Mouse (Mus musculus) midbrain, embryonic 10.5 days (tissue): ENCODE measurements around the gene Syvn1. TPM values are rescaled to one million over a fixed set of nuclear protein-coding genes. Genes with fewer than 3 reads are reported as not detected.
"Not testable (repeated sequence)": the region's sequence is repeated elsewhere in the genome, so short reads cannot be mapped to it uniquely, and the experiment has no call there.

Experiments
- DNase-seq: peaks from one replicate; pipeline ENCODE4 v3.0.0-alpha.2; 2017; ENCODE audit warnings: low spot score
- H3K27ac ChIP-seq: fragments of 300-500 bp; sonication (generic); replicated peaks from 2 replicates; pipeline ENCODE4 v1.5.1; 2016; ENCODE audit warnings: mild to moderate bottlenecking
- H3K27me3 ChIP-seq: fragments of 300-500 bp; sonication (generic); 2 replicates; pipeline ENCODE4 v1.6.1; 2016; ENCODE audit warnings: low read depth, mild to moderate bottlenecking; ENCODE audit not compliant: poor library complexity, severe bottlenecking
- H3K36me3 ChIP-seq: fragments of 300-500 bp; sonication (generic); 2 replicates; pipeline ENCODE4 v1.6.1; 2016; ENCODE audit warnings: mild to moderate bottlenecking, moderate library complexity
- H3K4me1 ChIP-seq: fragments of 300-500 bp; sonication (generic); 2 replicates; pipeline ENCODE4 v1.6.1; 2016
- H3K4me3 ChIP-seq: fragments of 300-500 bp; sonication (generic); 2 replicates; pipeline ENCODE4 v1.5.1; 2016; ENCODE audit warnings: mild to moderate bottlenecking, moderate library complexity
- H3K9me3 ChIP-seq: fragments of 300-500 bp; sonication (generic); replicated peaks from 2 replicates; pipeline ENCODE4 v1.6.1; 2016; ENCODE audit warnings: mild to moderate bottlenecking
- WGBS: fragments of 180-500 bp; shearing (Covaris S2); methylation state at CpG from one replicate; pipeline ENCODE4 v1.1.7; 2016; 5-methylcytosine and 5-hydroxymethylcytosine counted together
- polyA plus RNA-seq: library from polyadenylated mRNA; unstranded; fragments of >200 nt; fragmentation: Nextera tagmentation; extraction: Ambion mirVana; gene quantifications from 2 replicates; pipeline ENCODE4 v1.2.1, GENCODE M21; 2016

The Syvn1 gene
- polyA plus RNA-seq, 1 experiment from 2014 or later = 35.8 TPM

DNA sequence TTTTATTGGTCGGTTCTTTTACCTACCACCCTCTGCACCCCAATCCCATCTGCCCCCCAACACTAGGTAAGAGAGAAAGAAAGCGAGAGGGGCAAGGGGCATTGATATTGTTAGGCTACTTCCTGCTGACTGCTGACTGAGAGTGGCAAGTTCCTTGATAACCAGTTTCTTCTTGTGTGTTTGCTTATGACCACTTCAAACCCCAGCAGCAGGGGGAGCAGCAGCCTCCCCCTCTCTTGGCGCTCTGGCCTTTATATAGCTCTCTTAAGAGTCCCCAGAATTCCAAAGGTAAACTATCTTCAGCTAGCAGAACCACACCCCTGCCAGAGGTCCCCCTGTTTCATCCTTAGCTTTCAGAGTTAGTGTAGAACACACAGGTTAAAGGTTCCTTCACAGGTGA is 26.1 kb upstream of the Syvn1 start:
- H3K4me1 ChIP-seq = peaks cover 14% of the 10 kb centered on the region
- WGBS = 53% methylated on average over 3 of the region's 3 CpGs

DNA sequence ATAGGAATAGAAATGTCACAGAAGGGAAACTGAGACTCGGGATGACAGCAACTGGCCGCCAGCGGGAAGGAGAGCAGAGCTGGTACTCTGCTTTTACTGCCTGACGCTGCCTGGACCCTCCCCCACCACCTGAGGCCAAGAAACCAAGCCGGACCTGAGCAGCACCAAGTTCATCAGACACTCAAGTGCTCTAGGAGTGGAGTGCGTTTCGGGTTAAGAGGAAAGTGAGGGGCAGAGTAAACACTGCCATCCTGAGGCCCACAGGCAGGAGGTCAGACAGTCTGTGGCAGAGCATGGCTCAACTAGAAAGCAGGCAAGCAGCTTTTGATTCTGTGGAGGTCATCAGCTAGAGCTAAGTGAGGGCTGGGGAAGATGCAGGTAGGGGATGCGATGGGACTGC is 23.3 kb upstream of the Syvn1 start:
- H3K4me1 ChIP-seq = peaks cover 2% of the 10 kb centered on the region; the same call in 1 of the 2 replicates
- no peak for DNase-seq
- WGBS = 72% methylated on average over 8 of the region's 8 CpGs
- H3K4me3 ChIP-seq = no peak overlapping the region
- no peaks in the 10 kb centered on the region for H3K36me3 ChIP-seq
- H3K9me3 ChIP-seq = no peaks in the 10 kb centered on the region
- H3K27me3 ChIP-seq = no peaks in the 10 kb centered on the region
- no peak overlapping the region for H3K27ac ChIP-seq

More for the DNA sequence above, 26.1 kb upstream of the Syvn1 start:
- Histone ChIP-seq H3K36me3 (no peaks in the 10 kb centered on the region), H3K4me3 (no peak overlapping the region), H3K27ac (no peak overlapping the region), H3K27me3 (peaks cover 25% of the 10 kb centered on the region), H3K9me3 (no peaks in the 10 kb centered on the region)
- no peak for DNase-seq

DNA sequence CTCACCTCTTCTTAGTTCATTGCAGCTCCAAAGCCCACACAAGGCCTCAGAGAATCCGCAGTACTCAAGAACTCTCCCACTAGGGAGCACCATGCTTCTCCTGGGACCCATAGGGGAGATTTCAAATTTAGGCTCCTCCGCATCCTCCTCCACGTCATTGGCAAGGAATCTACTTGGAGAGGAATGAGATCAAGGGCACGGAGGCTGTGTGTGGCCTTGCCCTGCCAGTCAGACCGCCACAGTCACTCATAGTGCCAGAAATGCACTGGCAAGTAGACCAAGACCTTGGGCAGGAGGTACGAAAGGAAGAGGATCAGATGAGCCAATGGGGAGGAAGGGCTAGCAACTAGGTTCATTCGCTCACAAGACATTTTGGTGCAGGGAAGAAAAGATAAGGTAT is 22.4 kb upstream of the Syvn1 start:
- no peaks in the 10 kb centered on the region for H3K27me3 ChIP-seq
- no peak overlapping the region for H3K4me3 ChIP-seq
- no peaks in the 10 kb centered on the region for H3K9me3 ChIP-seq
- no peaks in the 10 kb centered on the region for H3K36me3 ChIP-seq
- H3K4me1 ChIP-seq = peaks cover 2% of the 10 kb centered on the region; the same call in 1 of the 2 replicates
- DNase-seq = no peak
- WGBS = 81% methylated on average over 7 of the region's 7 CpGs
- no peak overlapping the region for H3K27ac ChIP-seq

DNA sequence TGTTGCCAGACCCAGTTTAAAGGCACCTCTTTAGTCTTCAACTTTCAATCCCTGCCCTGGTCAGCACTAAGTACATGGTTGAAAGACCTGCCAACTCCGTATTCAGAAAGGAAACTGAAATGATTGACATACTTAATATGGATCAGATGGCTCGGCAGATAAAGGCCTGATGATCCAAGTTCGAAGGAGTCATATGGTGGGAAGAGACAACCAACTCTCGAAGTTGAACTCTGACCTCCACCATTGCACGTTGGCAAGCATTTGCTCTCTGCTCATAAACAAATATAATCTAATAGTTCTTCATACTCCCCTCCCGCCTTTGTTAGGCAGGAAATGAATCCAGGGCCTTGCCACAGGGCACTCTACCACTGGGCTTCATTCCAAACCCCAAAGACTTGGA is 17.4 kb upstream of the Syvn1 start:
- no peaks in the 10 kb centered on the region for H3K9me3 ChIP-seq
- H3K27ac ChIP-seq = no peak overlapping the region
- H3K27me3 ChIP-seq = no peaks in the 10 kb centered on the region
- H3K4me3 ChIP-seq = no peak overlapping the region
- H3K4me1 ChIP-seq = no peaks in the 10 kb centered on the region
- WGBS = 89% methylated on average over 6 of the region's 6 CpGs
- no peaks in the 10 kb centered on the region for H3K36me3 ChIP-seq
- no peak for DNase-seq

DNA sequence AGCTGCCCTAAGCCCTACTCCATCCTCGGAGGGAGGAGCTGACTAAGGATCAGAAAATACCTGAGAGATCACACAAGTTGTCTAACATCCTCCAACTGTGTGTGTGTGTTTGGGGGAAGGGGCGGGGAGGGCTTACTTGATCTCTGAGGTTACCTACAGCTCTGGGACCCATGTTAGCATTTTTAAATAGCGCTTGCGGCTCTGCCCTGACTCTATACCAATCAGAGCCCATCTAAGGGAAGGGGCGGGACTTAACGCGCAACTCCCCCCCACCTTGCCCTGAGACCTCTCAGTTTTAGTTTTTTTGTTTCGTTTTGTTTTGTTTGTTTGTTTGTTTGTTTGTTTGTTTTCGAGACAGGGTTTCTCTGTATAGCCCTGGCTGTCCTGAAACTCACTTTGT is 16.9 kb upstream of the Syvn1 start:
- no peak overlapping the region for H3K27ac ChIP-seq
- 79% methylated on average over 9 of the region's 9 CpGs for WGBS
- no peaks in the 10 kb centered on the region for H3K4me1 ChIP-seq
- no peak for DNase-seq
- H3K27me3 ChIP-seq = no peaks in the 10 kb centered on the region
- H3K9me3 ChIP-seq = no peaks in the 10 kb centered on the region
- H3K36me3 ChIP-seq = no peaks in the 10 kb centered on the region
- no peak overlapping the region for H3K4me3 ChIP-seq

DNA sequence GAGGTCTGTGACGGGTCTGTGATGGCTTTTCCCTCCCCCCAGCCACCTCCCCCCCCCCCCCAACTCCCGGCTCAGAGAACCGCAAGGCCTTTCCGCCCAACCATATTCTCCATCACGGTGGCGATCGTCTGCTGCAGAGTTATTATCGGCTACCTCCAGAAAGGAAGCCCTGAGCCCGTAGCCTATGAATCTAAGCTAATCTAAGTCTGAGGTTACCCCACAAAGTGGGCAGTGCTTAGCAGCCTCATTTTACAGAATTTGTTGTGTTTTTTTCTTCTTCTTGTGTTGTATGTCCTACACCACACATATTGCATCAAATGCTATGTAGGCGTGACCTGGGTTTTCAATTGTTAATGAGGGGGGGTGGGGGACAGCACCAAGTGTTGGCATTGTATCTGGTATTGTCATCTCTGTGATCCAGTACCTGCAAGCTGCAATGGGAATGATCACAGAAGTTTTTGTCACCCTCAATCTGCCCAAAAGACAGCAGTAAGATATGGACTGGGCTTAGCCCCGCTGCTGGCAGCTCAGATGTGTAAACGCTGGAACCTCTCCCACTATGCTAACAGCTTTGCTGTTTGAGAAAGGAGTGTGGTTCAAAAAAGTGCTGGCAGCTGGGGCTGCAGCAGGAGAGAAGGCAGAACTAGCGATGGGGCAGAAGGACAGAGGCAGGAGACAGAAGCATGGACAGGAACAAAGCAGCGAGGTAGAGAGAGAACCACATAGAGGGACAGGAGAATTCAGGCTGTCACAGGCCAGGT is 15.7 kb upstream of the Syvn1 start:
- no peak overlapping the region for H3K27ac ChIP-seq
- H3K27me3 ChIP-seq = no peaks in the 10 kb centered on the region
- 75% methylated on average over 14 of the region's 14 CpGs for WGBS
- H3K4me3 ChIP-seq = no peak overlapping the region
- DNase-seq = no peak
- no peaks in the 10 kb centered on the region for H3K36me3 ChIP-seq
- no peaks in the 10 kb centered on the region for H3K9me3 ChIP-seq
- no peaks in the 10 kb centered on the region for H3K4me1 ChIP-seq

DNA sequence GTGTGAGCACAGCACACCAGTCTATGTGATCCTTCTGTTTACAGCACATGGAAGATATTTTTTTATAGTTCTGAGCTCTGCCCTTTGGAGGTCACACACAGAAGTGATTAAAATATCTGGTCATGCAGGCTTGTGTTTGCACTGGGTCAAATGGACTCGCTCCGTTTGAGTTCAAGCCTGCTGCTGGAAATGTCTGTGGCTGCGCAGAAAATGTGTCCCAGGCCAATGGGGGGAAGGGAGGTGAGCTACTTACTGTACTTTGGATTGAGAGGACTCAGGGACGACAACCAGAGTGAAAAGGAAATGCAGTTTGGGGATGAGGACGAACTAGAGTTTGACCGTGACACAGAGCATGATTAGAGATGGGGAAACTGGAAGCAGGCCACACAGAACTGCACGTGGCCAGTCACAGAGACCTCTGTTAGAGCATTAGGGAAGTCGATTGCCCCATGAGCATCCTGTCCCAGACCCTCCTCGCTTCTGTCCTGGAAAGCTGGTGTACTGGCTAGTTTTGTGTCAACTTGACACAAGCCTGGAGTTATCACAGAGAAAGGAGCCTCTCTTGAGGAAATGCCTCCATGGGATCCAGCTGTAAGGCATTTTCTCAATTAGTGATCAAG is 10.3 kb upstream of the Syvn1 start:
- Histone ChIP-seq H3K36me3 (no peaks in the 10 kb centered on the region), H3K27ac (no peak overlapping the region), H3K4me1 (no peaks in the 10 kb centered on the region), H3K9me3 (no peaks in the 10 kb centered on the region), H3K4me3 (no peak overlapping the region), H3K27me3 (no peaks in the 10 kb centered on the region)
- DNase-seq = no peak
- 78% methylated on average over 9 of the region's 9 CpGs for WGBS

DNA sequence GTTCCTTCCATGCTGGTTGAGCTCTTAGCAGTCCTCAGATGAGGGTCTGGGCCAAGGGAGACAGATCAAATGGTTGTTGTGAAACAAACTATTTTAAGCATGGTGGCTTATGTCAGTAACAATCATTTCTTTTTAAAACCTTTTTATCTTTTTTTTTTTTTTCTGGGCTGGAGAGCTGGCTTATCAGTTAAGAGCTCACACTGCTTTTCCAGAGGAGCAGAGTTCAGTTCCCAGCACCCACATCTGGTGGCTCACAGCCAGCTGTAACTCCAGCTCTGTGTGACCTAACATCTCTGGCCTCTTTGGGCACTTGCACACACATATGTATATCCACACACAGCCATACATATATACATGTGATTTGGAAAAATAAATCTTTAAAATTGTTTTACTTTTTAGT is 8.7 kb upstream of the Syvn1 start:
- H3K9me3 ChIP-seq = no peaks in the 10 kb centered on the region
- H3K36me3 ChIP-seq = no peaks in the 10 kb centered on the region
- H3K4me3 ChIP-seq = no peak overlapping the region
- no peak for DNase-seq
- H3K27me3 ChIP-seq = no peaks in the 10 kb centered on the region
- H3K4me1 ChIP-seq = peaks cover 9% of the 10 kb centered on the region; the same call in 1 of the 2 replicates
- H3K27ac ChIP-seq = no peak overlapping the region

DNA sequence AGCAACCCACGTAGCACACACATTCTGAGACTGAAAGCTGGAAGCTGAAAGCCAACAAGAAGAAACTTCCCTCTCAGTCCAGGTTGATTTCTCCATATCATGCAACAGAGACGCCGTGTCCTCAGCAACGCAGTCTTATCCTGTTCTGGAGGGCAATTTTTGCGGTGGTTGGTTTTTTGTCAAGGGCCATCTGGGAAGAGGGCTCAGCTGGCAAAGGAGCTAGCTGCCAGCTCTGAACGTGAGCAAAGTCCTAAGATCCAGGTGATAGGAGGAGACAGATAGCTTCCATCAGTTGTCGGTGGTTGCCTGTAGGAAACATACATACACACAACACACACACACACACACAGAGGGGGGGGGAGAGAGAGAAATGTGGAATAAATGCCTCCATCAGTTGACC is 8.1 kb upstream of the Syvn1 start:
- no peak for DNase-seq
- Histone ChIP-seq H3K27ac (no peak overlapping the region), H3K36me3 (no peaks in the 10 kb centered on the region), H3K4me3 (no peak overlapping the region), H3K4me1 (peaks cover 9% of the 10 kb centered on the region; the same call in 1 of the 2 replicates), H3K9me3 (no peaks in the 10 kb centered on the region), H3K27me3 (no peaks in the 10 kb centered on the region)
- 87% methylated on average over 7 of the region's 7 CpGs for WGBS

DNA sequence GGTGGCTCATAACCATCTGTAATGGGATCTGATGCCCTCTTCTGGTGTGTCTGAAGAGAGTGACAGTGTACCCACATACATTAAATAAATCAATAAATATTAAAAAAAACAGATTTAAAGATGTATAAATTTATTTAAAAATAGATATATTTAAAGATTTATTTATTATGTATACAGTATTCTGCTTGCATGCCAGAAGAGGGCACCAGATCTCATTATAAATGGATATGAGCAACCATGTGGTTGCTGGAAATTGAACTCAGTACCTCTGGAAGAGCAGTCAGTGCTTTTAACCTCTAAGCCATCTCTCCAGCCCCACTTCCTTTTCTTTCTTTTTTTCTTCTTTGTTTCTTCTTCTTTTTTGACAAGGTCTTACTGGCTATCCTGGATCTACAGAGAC is 6.4 kb upstream of the Syvn1 start:
- Histone ChIP-seq H3K36me3 (peaks cover 5% of the 10 kb centered on the region), H3K4me1 (peaks cover 11% of the 10 kb centered on the region), H3K9me3 (no peaks in the 10 kb centered on the region), H3K4me3 (no peak overlapping the region), H3K27me3 (no peaks in the 10 kb centered on the region), H3K27ac (no peak overlapping the region)
- no peak for DNase-seq

DNA sequence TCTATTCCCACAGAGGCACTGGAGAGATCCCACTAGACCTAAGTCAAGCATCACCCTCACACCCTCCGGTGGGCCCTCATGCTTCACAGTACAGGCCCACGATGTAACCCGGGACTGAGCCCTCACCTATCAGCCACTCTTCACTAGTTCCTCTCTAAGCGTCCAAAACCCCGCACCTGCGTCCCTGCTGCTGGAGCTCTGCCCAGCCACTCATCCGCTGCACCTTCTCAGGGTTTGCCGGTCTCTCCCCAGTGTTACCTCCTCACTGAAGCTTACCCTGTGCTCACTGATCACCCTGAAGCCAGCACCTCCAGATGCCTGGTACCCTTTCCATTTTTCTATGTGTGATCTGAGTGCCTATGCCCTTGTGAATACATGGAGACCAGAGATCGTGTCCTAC is 4.1 kb upstream of the Syvn1 start:
- no peaks in the 10 kb centered on the region for H3K9me3 ChIP-seq
- H3K27ac ChIP-seq = peak overlapping the region; percentile 28; the same call in 1 of the 2 replicates
- no peak overlapping the region for H3K4me3 ChIP-seq
- 81% methylated on average over 9 of the region's 9 CpGs for WGBS
- peaks cover 5% of the 10 kb centered on the region for H3K36me3 ChIP-seq
- peaks cover 21% of the 10 kb centered on the region for H3K4me1 ChIP-seq
- no peak for DNase-seq
- no peaks in the 10 kb centered on the region for H3K27me3 ChIP-seq

DNA sequence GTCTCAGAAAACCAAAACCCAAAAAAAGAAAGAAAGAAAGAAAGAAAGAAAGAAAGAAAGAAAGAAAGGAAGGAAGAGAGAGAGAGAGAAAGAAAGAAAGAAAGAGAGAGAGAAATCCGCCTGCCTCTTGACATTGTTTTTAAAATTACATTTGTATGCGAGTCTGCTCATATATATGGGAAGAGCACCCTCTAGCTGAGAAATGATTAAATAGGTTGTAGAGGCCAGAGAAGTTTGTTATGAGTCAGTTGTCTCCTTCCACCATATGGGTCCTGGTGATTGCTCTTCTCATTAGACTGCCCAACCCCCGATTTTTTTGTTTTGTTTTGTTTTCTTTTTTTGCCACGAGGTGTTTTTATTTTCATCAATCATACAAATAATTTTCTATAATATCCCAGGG is 2.3 kb upstream of the Syvn1 start:
- not testable (repeated sequence) for H3K27ac ChIP-seq, H3K9me3 ChIP-seq, H3K4me3 ChIP-seq, H3K27me3 ChIP-seq, DNase-seq
- WGBS = 73% methylated on average over 4 of the region's 4 CpGs
- peaks cover 19% of the 10 kb centered on the region for H3K36me3 ChIP-seq
- H3K4me1 ChIP-seq = peaks cover 33% of the 10 kb centered on the region
